Mouse (Mus musculus) liver, adult 2 months (tissue): Measurements from ENCODE around the gene Agap3. TPM values are rescaled to one million over a fixed set of nuclear protein-coding genes. Genes with fewer than 3 reads are reported as not detected.

ENCODE experiments used
- DNase-seq: peaks from one replicate; pipeline ENCODE4 v3.0.0-alpha.2; 2011; ENCODE audit warnings: low read depth, low spot score; ENCODE audit errors: extremely low read depth
- H3K27ac ChIP-seq: fragments of 200-500 bp; replicated peaks from 2 replicates; pipeline ENCODE4 v1.5.1; 2012; ENCODE audit warnings: low read depth, mild to moderate bottlenecking, control low read depth, inconsistent platforms, low read length; ENCODE audit not compliant: insufficient read depth
- H3K27me3 ChIP-seq: fragments of 200-500 bp; 2 replicates; pipeline ENCODE4 v1.6.1; 2012; ENCODE audit warnings: mild to moderate bottlenecking, moderate library complexity, low read length, inconsistent platforms; ENCODE audit not compliant: control insufficient read depth, insufficient read depth
- H3K36me3 ChIP-seq: fragments of 200-500 bp; 2 replicates; pipeline ENCODE4 v1.6.1; 2012; ENCODE audit warnings: low read length, inconsistent platforms; ENCODE audit not compliant: control insufficient read depth, insufficient read depth
- H3K4me1 ChIP-seq: fragments of 200-500 bp; 2 replicates; pipeline ENCODE4 v1.6.1; 2011; ENCODE audit warnings: low read length; ENCODE audit not compliant: control insufficient read depth, insufficient read depth
- H3K4me3 ChIP-seq: fragments of 200-500 bp; 2 replicates; pipeline ENCODE4 v1.5.1; 2011; ENCODE audit warnings: low read depth, mild to moderate bottlenecking, control low read depth, low read length, moderate library complexity; ENCODE audit not compliant: insufficient read depth
- H3K79me2 ChIP-seq: fragments of 200-500 bp; 2 replicates; pipeline ENCODE4 v1.6.1; 2012; ENCODE audit warnings: inconsistent platforms, mild to moderate bottlenecking, low read length, moderate library complexity; ENCODE audit not compliant: control insufficient read depth, insufficient read depth
- H3K9ac ChIP-seq: fragments of 200-500 bp; 2 replicates; pipeline ENCODE4 v1.6.1; 2012; ENCODE audit warnings: low read depth, mild to moderate bottlenecking, control low read depth, inconsistent platforms, low read length
- CTCF ChIP-seq: fragments of 200-500 bp; IDR thresholded peaks from 2 replicates; pipeline ENCODE4 v1.5.1; 2011; ENCODE audit warnings: low read depth, low read length, control low read depth
- POLR2A ChIP-seq: fragments of 200-500 bp; IDR thresholded peaks from 2 replicates; pipeline ENCODE4 v1.6.1; 2011; ENCODE audit warnings: low read length, control low read depth; ENCODE audit not compliant: insufficient read depth; ENCODE audit errors: extremely low read depth
- WGBS: fragments of 180-500 bp; shearing (Covaris S2); methylation state at CpG from one replicate; pipeline ENCODE4 v1.1.7; 2018; 5-methylcytosine and 5-hydroxymethylcytosine counted together
- polyA plus RNA-seq: library from polyadenylated mRNA; depleted of rRNA; stranded (reverse); fragments of >200 nt; gene quantifications from 2 replicates; pipeline ENCODE4 v1.2.3, GENCODE M21; 2012
- total RNA-seq: library from RNA; depleted of rRNA; stranded (reverse); fragments of >200 nt; gene quantifications from 2 replicates; pipeline ENCODE4 v1.2.3, GENCODE M21; 2014

Agap3 gene
- total and polyA plus RNA-seq, 2 experiments = 13.8 to 37.8 TPM

GRCm38 (mm10) chr5:24474025-24474722, 22.2 kb downstream of the Agap3 start:
- 49% methylated on average over 77 of the region's 77 CpGs for WGBS
- no peak overlapping the region for H3K9ac ChIP-seq
- no peaks in the 10 kb centered on the region for H3K27me3 ChIP-seq
- peaks cover 39% of the 10 kb centered on the region for H3K79me2 ChIP-seq
- TF ChIP-seq POLR2A (no peak), CTCF (no peak)
- no peak for DNase-seq
- H3K27ac ChIP-seq = no peak overlapping the region
- peak overlapping the region; percentile 4; the same call in 1 of the 2 replicates for H3K4me3 ChIP-seq
- no peaks in the 10 kb centered on the region for H3K4me1 ChIP-seq
- H3K36me3 ChIP-seq = no peaks in the 10 kb centered on the region; the same call in 1 of the 2 replicates

GRCm38 (mm10) chr5:24474723-24475261, 22.8 kb downstream of the Agap3 start:
- Histone ChIP-seq H3K79me2 (peaks cover 39% of the 10 kb centered on the region), H3K27ac (no peak overlapping the region), H3K4me3 (peak overlapping the region; percentile 4; the same call in 1 of the 2 replicates), H3K4me1 (no peaks in the 10 kb centered on the region), H3K9ac (no peak overlapping the region), H3K27me3 (no peaks in the 10 kb centered on the region), H3K36me3 (no peaks in the 10 kb centered on the region; the same call in 1 of the 2 replicates)
- TF ChIP-seq CTCF (no peak), POLR2A (no peak)
- no peak for DNase-seq
- 39% methylated on average over 67 of the region's 67 CpGs for WGBS

- Histone ChIP-seq H3K9ac (no peak overlapping the region), H3K4me1 (no peaks in the 10 kb centered on the region), H3K27ac (no peak overlapping the region), H3K36me3 (no peaks in the 10 kb centered on the region; the same call in 1 of the 2 replicates), H3K4me3 (no peak overlapping the region), H3K27me3 (no peaks in the 10 kb centered on the region), H3K79me2 (peaks cover 39% of the 10 kb centered on the region)
- TF ChIP-seq CTCF = no peak
- WGBS = 69% methylated on average over 6 of the region's 6 CpGs
- DNase-seq = peak; percentile 38
Measured at GRCm38 (mm10) chr5:24475476-24476241, 23.7 kb downstream of the Agap3 start.

GRCm38 (mm10) chr5:24477909-24478308, 25.9 kb downstream of the Agap3 start:
- peaks cover under 1% of the 10 kb centered on the region; the same call in 1 of the 2 replicates for H3K4me1 ChIP-seq
- H3K79me2 ChIP-seq = peaks cover 25% of the 10 kb centered on the region
- no peak overlapping the region for H3K27ac ChIP-seq
- no peaks in the 10 kb centered on the region for H3K27me3 ChIP-seq
- H3K36me3 ChIP-seq = no peaks in the 10 kb centered on the region; the same call in 1 of the 2 replicates
- WGBS = 98% methylated on average over 9 of the region's 9 CpGs
- no peak overlapping the region for H3K9ac ChIP-seq
- TF ChIP-seq CTCF = no peak
- TF ChIP-seq POLR2A = no peak
- H3K4me3 ChIP-seq = no peak overlapping the region
- no peak for DNase-seq

- peak; percentile 83 for TF ChIP-seq CTCF
- no peak for TF ChIP-seq POLR2A
- H3K4me3 ChIP-seq = no peak overlapping the region
- no peak overlapping the region for H3K27ac ChIP-seq
- H3K27me3 ChIP-seq = no peaks in the 10 kb centered on the region
- peak; percentile 70 for DNase-seq
- no peak overlapping the region for H3K9ac ChIP-seq
- WGBS = 8% methylated on average over 3 of the region's 4 CpGs
- no peaks in the 10 kb centered on the region for H3K79me2 ChIP-seq
- H3K4me1 ChIP-seq = peaks cover 10% of the 10 kb centered on the region
- H3K36me3 ChIP-seq = no peaks in the 10 kb centered on the region; the same call in 1 of the 2 replicates
Measured at GRCm38 (mm10) chr5:24481647-24482046, 29.7 kb downstream of the Agap3 start.
